Mouse (Mus musculus) neural tube, embryonic 15.5 days (tissue): ENCODE data around the gene Tas1r1. TPM values are rescaled to one million over a fixed set of nuclear protein-coding genes. Genes with fewer than 3 reads are reported as not detected.
"Not testable (repeated sequence)": the region's sequence is repeated elsewhere in the genome, so short reads cannot be mapped to it uniquely, and the experiment has no call there.

Experiments
- ATAC-seq: fragments of 200-750 bp; cut with Nextera tagmentation; 2 replicates; pipeline ENCODE4 v1.8.0; 2017; ENCODE audit warnings: mild to moderate bottlenecking, moderate TSS enrichment, moderate library complexity; ENCODE audit not compliant: low FRiP score
- H3K27ac ChIP-seq: fragments of 300-500 bp; sonication (generic); replicated peaks from 2 replicates; pipeline ENCODE4 v1.5.1; 2015; ENCODE audit warnings: mild to moderate bottlenecking, inconsistent platforms
- H3K27me3 ChIP-seq: fragments of 300-500 bp; sonication (generic); replicated peaks from 2 replicates; pipeline ENCODE4 v1.6.1; 2015; ENCODE audit warnings: inconsistent platforms
- H3K36me3 ChIP-seq: fragments of 300-500 bp; sonication (generic); 2 replicates; pipeline ENCODE4 v1.6.1; 2015; ENCODE audit warnings: inconsistent platforms
- H3K4me1 ChIP-seq: fragments of 300-500 bp; sonication (generic); 2 replicates; pipeline ENCODE4 v1.6.1; 2015; ENCODE audit warnings: inconsistent platforms
- H3K4me2 ChIP-seq: fragments of 300-500 bp; sonication (generic); 2 replicates; pipeline ENCODE4 v1.6.1; 2015; ENCODE audit warnings: inconsistent platforms, mild to moderate bottlenecking, moderate library complexity
- H3K4me3 ChIP-seq: fragments of 300-500 bp; sonication (generic); replicated peaks from 2 replicates; pipeline ENCODE4 v1.5.1; 2015; ENCODE audit warnings: mild to moderate bottlenecking, inconsistent platforms
- H3K9ac ChIP-seq: fragments of 300-500 bp; sonication (generic); replicated peaks from 2 replicates; pipeline ENCODE4 v1.6.1; 2015; ENCODE audit warnings: mild to moderate bottlenecking, inconsistent platforms
- H3K9me3 ChIP-seq: fragments of 300-500 bp; sonication (generic); replicated peaks from 2 replicates; pipeline ENCODE4 v1.6.1; 2016; ENCODE audit warnings: inconsistent platforms
- WGBS: fragments of 180-500 bp; shearing (Covaris S2); methylation state at CpG from one replicate; pipeline ENCODE4 v1.1.7; 2015; ENCODE audit warnings: mixed read lengths; 5-methylcytosine and 5-hydroxymethylcytosine counted together
- polyA plus RNA-seq: library from polyadenylated mRNA; unstranded; fragments of >200 nt; fragmentation: Nextera tagmentation; extraction: Ambion mirVana; gene quantifications from 2 replicates; pipeline ENCODE4 v1.2.1, GENCODE M21; 2015

Gene Tas1r1
- polyA plus RNA-seq, 1 experiment from 2014 or later, result 2.2 TPM

DNA sequence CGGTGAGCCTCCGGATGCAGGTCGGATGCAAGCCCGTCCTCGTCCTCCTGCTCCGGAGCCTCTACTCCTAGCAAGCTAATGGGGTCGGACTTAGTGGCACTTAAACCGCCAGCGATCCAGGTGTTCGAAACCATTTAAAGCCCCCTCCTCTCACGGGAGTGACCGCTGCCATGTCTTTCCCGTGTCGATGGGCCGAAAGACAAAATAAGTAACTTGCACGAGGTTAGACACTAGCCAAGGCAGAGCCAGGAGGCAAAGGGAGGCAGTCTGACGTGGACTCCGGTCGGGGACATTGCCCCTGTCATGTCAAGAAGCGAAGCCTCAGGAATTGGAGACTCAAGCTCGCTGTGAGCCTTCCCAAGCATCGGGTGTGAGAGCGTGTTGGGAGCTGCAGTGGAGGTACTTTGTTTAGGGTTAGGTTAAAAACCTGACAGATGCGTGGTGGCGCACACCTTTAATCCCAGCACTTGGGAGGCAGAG lies 1.5 kb upstream of the Tas1r1 start:
- no peak for ATAC-seq
- Histone ChIP-seq H3K36me3 (peaks cover 39% of the 10 kb centered on the region), H3K27ac (no peak overlapping the region), H3K9me3 (no peaks in the 10 kb centered on the region), H3K4me2 (peak overlapping the region; percentile 95), H3K27me3 (no peaks in the 10 kb centered on the region), H3K4me3 (peak overlapping the region; percentile 97), H3K9ac (peak overlapping the region; percentile 85), H3K4me1 (peaks cover 20% of the 10 kb centered on the region)
- WGBS, result 5% methylated on average over 25 of the region's 25 CpGs

DNA sequence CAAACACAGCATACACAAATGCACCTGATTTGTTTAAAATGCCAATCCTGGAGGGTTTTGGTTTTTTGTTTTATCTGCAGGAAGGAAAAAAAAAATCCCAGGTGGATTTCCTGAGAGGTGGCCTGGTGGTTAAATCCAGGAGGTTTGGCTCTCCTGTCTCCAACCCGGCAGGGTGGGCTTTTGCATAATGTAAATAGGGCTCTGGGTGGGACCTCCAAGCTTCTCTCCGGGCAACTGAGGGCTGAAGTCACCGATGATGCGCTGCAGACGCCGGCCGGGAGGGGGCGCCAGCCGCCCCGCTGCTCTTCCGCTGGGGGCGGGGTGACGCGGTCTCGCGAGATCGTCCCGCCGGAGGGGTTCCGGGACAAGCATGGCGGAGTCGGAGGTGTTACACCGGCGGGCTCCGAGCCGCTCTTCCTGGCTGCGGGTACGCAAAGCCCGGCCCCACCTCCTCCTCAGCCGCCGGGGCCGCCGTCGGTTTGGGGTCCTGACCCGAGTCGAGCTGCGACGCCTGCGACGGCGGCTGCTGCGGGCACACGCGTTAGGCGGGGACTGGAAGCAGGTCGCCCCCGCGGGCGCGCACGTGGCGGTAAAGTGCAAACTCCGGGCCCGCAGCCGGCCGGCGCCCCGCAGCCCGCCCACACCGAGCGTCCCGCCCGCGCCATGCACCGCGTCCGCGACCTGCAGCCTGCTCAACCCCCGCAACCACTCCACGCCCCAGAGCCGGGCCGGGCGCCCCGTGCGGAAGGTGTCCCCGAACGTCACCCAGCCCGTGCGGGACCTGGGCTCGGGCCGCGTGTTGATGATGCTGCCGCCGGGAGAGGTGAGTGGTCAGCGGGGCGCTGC lies 840 bp upstream of the Tas1r1 start, which contains the start of gene Nol9:
Gene Nol9 (plus strand): TSS at position 337 of the 846 bp plus-strand sequence.
- peak; percentile 91 for ATAC-seq
- Histone ChIP-seq H3K9ac (peak within 1 kb of the TSS; percentile 85), H3K4me3 (peak within 1 kb of the TSS; percentile 97), H3K4me2 (peak within 1 kb of the TSS; percentile 95), H3K9me3 (no peaks in the 10 kb centered on the region), H3K27me3 (no peaks in the 10 kb centered on the region), H3K36me3 (peaks cover 33% of the 10 kb centered on the region), H3K27ac (no peak within 1 kb of the TSS; the same call in 1 of the 2 replicates), H3K4me1 (peaks cover 20% of the 10 kb centered on the region)
- under 1% methylated on average over 70 of the region's 86 CpGs for WGBS

DNA sequence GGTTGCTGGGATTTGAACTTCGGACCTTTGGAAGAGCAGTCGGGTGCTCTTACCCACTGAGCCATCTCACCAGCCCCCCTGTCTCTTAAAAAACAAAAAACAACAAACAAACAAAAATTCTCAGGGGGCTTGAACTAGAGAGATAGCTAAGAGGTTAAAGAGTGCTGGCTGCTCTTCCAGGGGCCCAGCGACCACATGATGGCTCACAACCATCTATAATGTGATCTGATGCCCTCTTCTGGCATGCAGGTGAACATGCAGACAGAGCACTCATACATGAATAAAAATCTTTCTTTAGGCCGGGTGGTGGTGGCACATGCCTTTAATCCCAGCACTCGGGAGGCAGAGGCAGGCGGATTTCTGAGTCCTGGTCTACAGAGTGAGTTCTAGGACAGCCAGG lies 1.9 kb downstream of the Tas1r1 start:
- H3K4me1 ChIP-seq, result peaks cover 20% of the 10 kb centered on the region
- not testable (repeated sequence) for H3K27me3 ChIP-seq, H3K36me3 ChIP-seq, H3K27ac ChIP-seq, H3K4me3 ChIP-seq, H3K9me3 ChIP-seq, H3K9ac ChIP-seq, ATAC-seq, H3K4me2 ChIP-seq
- 91% methylated on average over 6 of the region's 6 CpGs for WGBS

DNA sequence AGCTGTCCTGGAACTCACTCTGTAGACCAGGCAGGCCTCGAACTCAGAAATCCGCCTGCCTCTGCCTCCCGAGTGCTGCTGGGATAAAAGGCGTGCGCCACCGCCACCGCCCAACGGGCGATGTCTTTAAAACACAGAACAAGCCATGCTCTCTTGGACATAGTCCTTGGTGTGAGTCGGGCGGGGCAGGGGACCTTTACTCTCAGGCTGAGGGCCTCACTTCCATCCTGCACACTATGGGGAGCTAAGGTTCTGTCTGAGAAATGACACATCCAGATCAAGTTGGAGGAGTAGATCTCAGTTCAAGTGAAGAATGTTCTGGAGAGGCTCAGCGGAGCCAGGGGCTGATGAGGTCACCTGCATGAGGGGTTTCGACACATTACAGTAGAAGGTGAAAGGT lies 5.4 kb downstream of the Tas1r1 start:
- ATAC-seq, result no peak
- H3K27me3 ChIP-seq, result 0 out of 2 replicates have a peak, but pooled peaks cover 3% of the 10 kb centered on the region
- H3K4me3 ChIP-seq, result no peak overlapping the region
- peaks cover 22% of the 10 kb centered on the region for H3K4me1 ChIP-seq
- no peaks in the 10 kb centered on the region for H3K36me3 ChIP-seq
- no peak overlapping the region for H3K9ac ChIP-seq
- no peaks in the 10 kb centered on the region for H3K9me3 ChIP-seq
- 92% methylated on average over 13 of the region's 13 CpGs for WGBS
- no peak overlapping the region for H3K27ac ChIP-seq
- no peak overlapping the region for H3K4me2 ChIP-seq

DNA sequence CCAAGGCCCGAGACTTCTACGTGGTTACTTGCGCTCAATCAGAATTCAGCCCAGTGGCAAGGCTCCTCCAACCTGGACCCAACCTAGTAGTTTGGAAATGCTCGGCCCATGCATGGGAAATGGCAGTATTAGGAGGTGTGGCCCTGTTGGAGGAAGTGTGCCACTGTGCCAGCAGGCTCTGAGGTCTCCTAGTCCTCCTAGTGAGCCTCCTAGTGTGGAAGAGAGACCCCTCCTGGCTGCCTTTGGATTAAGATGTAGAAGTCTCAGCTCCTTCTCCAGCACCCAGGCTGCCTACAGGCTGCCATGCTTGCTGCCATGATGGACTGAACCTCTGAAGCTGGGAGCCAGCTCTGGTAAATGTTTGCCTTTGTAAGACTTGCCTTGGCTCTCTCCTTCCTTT lies 8.4 kb downstream of the Tas1r1 start:
- H3K9ac ChIP-seq, result 0 out of 2 replicates have a peak overlapping the region, but pooled peaks have one; percentile 6
- peak overlapping the region; percentile 29 for H3K4me2 ChIP-seq
- 65% methylated on average over 4 of the region's 4 CpGs for WGBS
- peaks cover 43% of the 10 kb centered on the region for H3K4me1 ChIP-seq
- no peak for ATAC-seq
- peak overlapping the region; percentile 8; the same call in 1 of the 2 replicates for H3K4me3 ChIP-seq
- 0 out of 2 replicates have a peak, but pooled peaks cover 3% of the 10 kb centered on the region for H3K27me3 ChIP-seq
- no peaks in the 10 kb centered on the region for H3K36me3 ChIP-seq
- no peaks in the 10 kb centered on the region for H3K9me3 ChIP-seq
- no peak overlapping the region for H3K27ac ChIP-seq

DNA sequence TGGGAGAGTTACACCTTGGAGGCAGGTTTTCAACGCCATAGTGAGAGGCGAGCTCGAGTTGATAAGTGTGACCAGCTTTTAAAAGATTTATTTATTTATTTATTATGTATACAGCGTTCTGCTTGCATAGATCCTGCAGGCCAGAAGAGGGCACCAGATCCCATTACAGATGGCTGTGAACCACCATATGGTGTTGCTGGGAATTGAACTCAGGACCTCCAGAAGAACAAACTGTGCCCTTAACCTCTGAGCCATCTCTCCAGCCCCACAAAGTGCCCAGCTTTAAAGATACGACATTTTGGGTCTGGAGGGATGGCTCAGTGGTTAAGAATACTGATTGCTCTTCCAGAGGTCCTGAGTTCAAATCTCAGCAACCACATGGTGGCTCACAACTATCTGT lies 9.3 kb downstream of the Tas1r1 start:
- no peak overlapping the region for H3K27ac ChIP-seq
- no peaks in the 10 kb centered on the region for H3K9me3 ChIP-seq
- peak overlapping the region; percentile 99 for H3K4me2 ChIP-seq
- H3K9ac ChIP-seq, result no peak overlapping the region
- ATAC-seq, result no peak
- peaks cover 52% of the 10 kb centered on the region for H3K4me1 ChIP-seq
- 44% methylated on average over 5 of the region's 5 CpGs for WGBS
- 0 out of 2 replicates have a peak, but pooled peaks cover 3% of the 10 kb centered on the region for H3K27me3 ChIP-seq
- 0 out of 2 replicates have a peak, but pooled peaks cover 2% of the 10 kb centered on the region for H3K36me3 ChIP-seq
- H3K4me3 ChIP-seq, result peak overlapping the region; percentile 82

DNA sequence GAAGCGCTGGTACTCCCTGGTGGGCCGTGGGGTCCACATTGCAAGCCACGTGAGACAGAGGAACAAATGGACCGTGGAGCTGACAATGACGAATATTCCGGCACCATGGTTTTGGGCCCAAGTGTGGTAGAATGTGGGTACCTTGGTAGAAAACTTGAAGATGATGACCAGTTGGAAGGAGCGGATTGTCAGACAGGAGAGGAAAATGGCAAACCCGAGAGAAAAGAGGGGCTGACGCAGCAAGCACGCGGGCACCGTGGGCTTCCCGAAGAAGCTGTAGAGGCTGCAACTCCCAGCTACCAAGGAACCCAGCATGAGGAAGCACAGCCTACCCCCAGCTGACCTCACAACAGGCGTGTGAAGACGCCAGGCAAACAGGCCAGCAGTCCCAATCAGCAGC lies 9.9 kb downstream of the Tas1r1 start:
- H3K4me3 ChIP-seq, result peak overlapping the region; percentile 82
- H3K27me3 ChIP-seq, result 0 out of 2 replicates have a peak, but pooled peaks cover 3% of the 10 kb centered on the region
- no peak for ATAC-seq
- H3K4me1 ChIP-seq, result peaks cover 59% of the 10 kb centered on the region
- 63% methylated on average over 15 of the region's 15 CpGs for WGBS
- no peaks in the 10 kb centered on the region for H3K9me3 ChIP-seq
- peak overlapping the region; percentile 99 for H3K4me2 ChIP-seq
- peak overlapping the region; percentile 74; the same call in 1 of the 2 replicates for H3K9ac ChIP-seq
- 0 out of 2 replicates have a peak overlapping the region, but pooled peaks have one; percentile 82 for H3K27ac ChIP-seq
- peaks cover 8% of the 10 kb centered on the region for H3K36me3 ChIP-seq

DNA sequence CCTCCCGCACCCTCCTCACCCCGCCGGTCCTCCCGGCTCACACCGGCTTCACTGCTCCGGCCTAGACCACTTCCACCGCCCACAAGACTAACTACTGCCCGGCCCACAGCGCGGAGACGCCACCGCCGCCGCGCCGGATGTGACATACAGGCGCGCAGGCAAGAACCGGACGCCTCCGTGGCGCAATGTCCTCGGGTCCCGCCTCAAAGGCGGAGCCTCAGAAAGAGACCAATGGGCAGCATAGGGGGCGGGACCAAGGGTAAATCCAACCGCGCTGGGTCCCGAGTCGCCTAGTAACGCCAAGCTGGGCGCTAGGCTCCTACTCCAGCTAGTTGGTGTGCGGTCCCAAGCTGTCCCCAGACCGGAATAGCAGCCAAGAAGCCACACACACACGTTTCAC lies 10.8 kb downstream of the Tas1r1 start, which contains the start of gene Zbtb48:
Gene Zbtb48 (minus strand): TSS at position 148 of the 400 bp plus-strand sequence.
- Histone ChIP-seq H3K27me3 (0 out of 2 replicates have a peak, but pooled peaks cover 3% of the 10 kb centered on the region), H3K9ac (peak within 1 kb of the TSS; percentile 74), H3K4me1 (peaks cover 65% of the 10 kb centered on the region), H3K9me3 (no peaks in the 10 kb centered on the region), H3K27ac (peak within 1 kb of the TSS; percentile 82), H3K36me3 (peaks cover 17% of the 10 kb centered on the region), H3K4me3 (peak within 1 kb of the TSS; percentile 82), H3K4me2 (peak within 1 kb of the TSS; percentile 99)
- under 1% methylated on average over 34 of the region's 35 CpGs for WGBS
- ATAC-seq, result peak; percentile 98

DNA sequence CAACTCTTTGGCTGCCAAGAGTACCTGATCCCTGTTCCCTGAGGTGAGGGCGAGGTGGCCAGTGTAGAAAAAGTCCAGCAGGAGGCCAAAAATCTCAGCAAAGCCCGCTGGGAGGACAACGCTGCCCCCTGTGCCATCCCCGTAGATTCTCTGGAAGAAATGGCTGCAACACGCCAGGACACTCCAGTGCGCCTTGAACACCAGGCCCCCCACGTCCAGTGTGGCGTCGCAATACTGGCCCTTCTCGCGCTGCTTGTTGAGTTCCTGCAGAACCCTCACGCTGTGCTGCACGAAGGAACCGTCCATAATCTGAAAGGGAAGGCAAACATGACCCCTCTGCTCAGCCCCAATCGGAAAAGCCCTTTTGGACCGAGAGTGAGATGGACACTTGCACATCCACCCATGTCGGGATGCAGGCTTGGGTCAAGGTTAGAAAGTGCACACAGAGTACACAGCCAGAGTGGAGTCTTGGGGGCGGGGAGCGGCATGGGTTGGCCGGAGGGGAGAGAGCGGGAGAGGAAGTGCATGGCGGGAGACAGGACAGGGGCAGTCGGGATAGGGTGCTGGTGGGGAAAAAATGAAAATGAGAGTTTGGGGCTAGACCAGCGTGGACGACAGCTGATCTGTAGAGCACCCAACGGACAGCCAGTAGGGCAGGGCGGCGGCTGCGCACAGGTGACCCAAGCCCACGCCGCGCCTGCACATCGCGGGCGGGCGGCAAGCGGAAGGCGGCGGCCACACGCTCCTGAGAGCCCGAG lies 11.4 kb downstream of the Tas1r1 start:
- Histone ChIP-seq H3K36me3 (peaks cover 23% of the 10 kb centered on the region), H3K9me3 (no peaks in the 10 kb centered on the region), H3K9ac (peak overlapping the region; percentile 74), H3K27me3 (0 out of 2 replicates have a peak, but pooled peaks cover 3% of the 10 kb centered on the region), H3K4me3 (peak overlapping the region; percentile 82), H3K4me2 (peak overlapping the region; percentile 99), H3K27ac (peak overlapping the region; percentile 80), H3K4me1 (peaks cover 65% of the 10 kb centered on the region)
- WGBS, result 3% methylated on average over 41 of the region's 41 CpGs
- ATAC-seq, result peak; percentile 64

DNA sequence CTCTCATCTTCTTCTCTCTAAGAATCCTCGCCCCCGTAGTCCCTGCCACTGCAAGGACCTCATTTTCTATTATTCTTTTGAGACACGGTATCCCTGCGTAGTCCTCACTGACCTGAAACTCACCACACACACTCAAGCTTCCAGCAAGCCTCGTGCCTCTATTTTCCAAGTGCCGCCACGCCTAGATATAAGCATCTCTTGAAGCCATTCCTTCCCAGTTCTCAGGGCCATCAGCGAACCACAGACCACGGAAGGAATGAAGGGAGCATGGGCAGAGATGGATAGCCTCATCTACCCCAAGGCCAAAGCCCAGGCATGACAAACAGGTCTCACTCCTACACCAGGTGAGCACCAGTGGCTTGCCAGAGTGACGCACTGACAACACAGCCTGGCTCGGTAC lies 13.8 kb downstream of the Tas1r1 start:
- 93% methylated on average over 11 of the region's 11 CpGs for WGBS
- Histone ChIP-seq H3K36me3 (peaks cover 47% of the 10 kb centered on the region), H3K4me2 (no peak overlapping the region), H3K4me1 (peaks cover 58% of the 10 kb centered on the region), H3K27ac (no peak overlapping the region), H3K9ac (no peak overlapping the region), H3K27me3 (no peaks in the 10 kb centered on the region), H3K4me3 (no peak overlapping the region), H3K9me3 (no peaks in the 10 kb centered on the region)
- ATAC-seq, result no peak

DNA sequence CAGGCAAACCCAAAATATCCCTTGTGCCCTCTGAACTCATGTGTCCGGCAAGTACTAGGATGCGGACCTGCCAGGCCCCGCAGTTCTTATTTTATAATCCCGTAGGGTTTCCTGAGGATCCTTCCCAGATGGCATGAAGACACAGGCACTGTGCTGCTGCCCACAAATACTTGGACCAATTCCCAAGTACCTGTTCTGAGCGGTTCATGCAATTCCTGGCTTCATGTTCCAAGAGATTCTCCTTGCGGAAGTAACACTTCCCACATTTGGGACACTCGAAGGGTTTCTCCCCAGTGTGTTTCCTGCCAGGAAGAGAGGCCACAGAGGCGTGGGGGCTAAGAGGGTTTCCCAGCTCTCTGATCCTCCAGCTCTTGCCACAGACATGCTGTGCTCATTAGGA lies 15.9 kb downstream of the Tas1r1 start:
- no peaks in the 10 kb centered on the region for H3K27me3 ChIP-seq
- WGBS, result 93% methylated on average over 8 of the region's 8 CpGs
- H3K4me2 ChIP-seq, result no peak overlapping the region
- peaks cover 61% of the 10 kb centered on the region for H3K36me3 ChIP-seq
- H3K9ac ChIP-seq, result no peak overlapping the region
- no peaks in the 10 kb centered on the region for H3K9me3 ChIP-seq
- H3K27ac ChIP-seq, result no peak overlapping the region
- no peak for ATAC-seq
- no peak overlapping the region for H3K4me3 ChIP-seq
- H3K4me1 ChIP-seq, result peaks cover 42% of the 10 kb centered on the region
